Mouse (Mus musculus) ES-E14 (cell line): ENCODE results near the gene Trpv1. TPM values are rescaled to one million over a fixed set of nuclear protein-coding genes. Genes with fewer than 3 reads are reported as not detected.

Source experiments
- DNase-seq: peaks from one replicate; pipeline ENCODE4 v3.0.0-alpha.2; 2013; ENCODE audit warnings: low read depth, low spot score
- H3K27ac ChIP-seq: 2 replicates; pipeline ENCODE4 v1.5.1; 2012; ENCODE audit warnings: low read depth, mild to moderate bottlenecking, low read length, moderate library complexity, mixed read lengths; ENCODE audit not compliant: poor library complexity, insufficient read depth, severe bottlenecking
- H3K36me3 ChIP-seq: 2 replicates; pipeline ENCODE4 v1.6.1; 2012; ENCODE audit warnings: mild to moderate bottlenecking, low read length, moderate library complexity, mixed read lengths; ENCODE audit not compliant: control insufficient read depth, poor library complexity, insufficient read depth, severe bottlenecking
- H3K4me1 ChIP-seq, 2 experiments: fragments of 150-350 bp in 1 of 2; sonication (generic) in 1 of 2; 2 replicates each; pipeline ENCODE4 v1.6.1; 2012; ENCODE audit warnings: low read length in 2 of 2, mild to moderate bottlenecking in 1 of 2, mixed read lengths in 1 of 2; ENCODE audit not compliant: control insufficient read depth in 2 of 2, insufficient read depth in 2 of 2, poor library complexity in 1 of 2
- H3K4me3 ChIP-seq, 2 experiments: fragments of 150-350 bp in 1 of 2; sonication (generic) in 1 of 2; 2 replicates each; pipeline ENCODE4 v1.5.1; 2012; ENCODE audit warnings: low read length in 2 of 2, low read depth in 1 of 2, mild to moderate bottlenecking in 1 of 2, mixed read lengths in 1 of 2; ENCODE audit not compliant: insufficient read depth in 1 of 2, poor library complexity in 1 of 2, severe bottlenecking in 1 of 2
- H3K9ac ChIP-seq: 2 replicates; pipeline ENCODE4 v1.6.1; 2012; ENCODE audit warnings: low read depth, mild to moderate bottlenecking, low read length, mixed read lengths; ENCODE audit not compliant: poor library complexity, insufficient read depth, severe bottlenecking
- H3K9me3 ChIP-seq: fragments of 150-350 bp; sonication (generic); 2 replicates; pipeline ENCODE4 v1.6.1; 2012; ENCODE audit warnings: low read depth, mild to moderate bottlenecking, low read length; ENCODE audit not compliant: control insufficient read depth, insufficient read depth
- CHD2 ChIP-seq: IDR thresholded peaks from 2 replicates; pipeline ENCODE4 v1.6.1; 2014; ENCODE audit warnings: mild to moderate bottlenecking, low read depth, low read length, inconsistent platforms
- HCFC1 ChIP-seq: IDR thresholded peaks from 2 replicates; pipeline ENCODE4 v1.6.1; 2012; ENCODE audit warnings: low read length, inconsistent platforms, borderline replicate concordance; ENCODE audit not compliant: insufficient read depth
- MAFK ChIP-seq: IDR thresholded peaks from 2 replicates; pipeline ENCODE4 v1.6.1; 2014; ENCODE audit warnings: mild to moderate bottlenecking, low read depth, low read length, inconsistent platforms; ENCODE audit not compliant: insufficient read depth
- ZC3H11A ChIP-seq: IDR thresholded peaks from 2 replicates; pipeline ENCODE4 v1.6.1; 2012; ENCODE audit warnings: low read depth, mild to moderate bottlenecking, inconsistent platforms, low read length, borderline replicate concordance
- ZNF384 ChIP-seq: IDR thresholded peaks from 2 replicates; pipeline ENCODE4 v1.6.1; 2012; ENCODE audit warnings: low read depth, low read length, inconsistent platforms
- in situ Hi-C, 2 experiments: fragments of 600-800 bp; cut with MboI; formaldehyde crosslinking; loops; one replicate each; pipeline ENCODE4 v1.15.1; 2025; ENCODE audit warnings: low sequenced_read_pairs in 2 of 2, inconsistent platforms in 1 of 2; ENCODE audit not compliant: unreplicated experiment in 2 of 2
- total RNA-seq: library from RNA; depleted of rRNA; stranded (reverse); fragments of 300-350 nt; gene quantifications from 2 replicates; pipeline ENCODE4 v1.2.3, GENCODE M21; 2012

The Trpv1 gene
- total RNA-seq, 1 experiment: 0.22 TPM

- Histone ChIP-seq H3K4me3 (no peak overlapping the region), H3K27ac (no peak overlapping the region), H3K36me3 (peaks cover 2% of the 10 kb centered on the region; the same call in 1 of the 2 replicates), H3K9ac (no peak overlapping the region), H3K9me3 (no peaks in the 10 kb centered on the region), H3K4me1 (no peaks in the 10 kb centered on the region)
- in situ Hi-C loops: no loop called here
- no peak for TF ChIP-seq ZNF384
- TF ChIP-seq CHD2: no peak
- DNase-seq: no peak
Observed at GRCm38 (mm10) chr11:73194444-73194843, 39.6 kb upstream of the Trpv1 start.

- H3K9me3 ChIP-seq: no peaks in the 10 kb centered on the region
- H3K27ac ChIP-seq: no peak overlapping the region
- H3K9ac ChIP-seq: no peak overlapping the region; the same call in 1 of the 2 replicates
- H3K4me1 ChIP-seq: no peaks in the 10 kb centered on the region
- H3K4me3 ChIP-seq: peak overlapping the region; percentile 81 to 96; a peak in 3 of 4 replicates
- no peaks in the 10 kb centered on the region for H3K36me3 ChIP-seq
- in situ Hi-C loops: no loop called here
- DNase-seq: no peak
- no peak for TF ChIP-seq MAFK
Observed at GRCm38 (mm10) chr11:73198190-73198589, 35.9 kb upstream of the Trpv1 start.

GRCm38 (mm10) chr11:73198603-73199229, 35.4 kb upstream of the Trpv1 start, which contains the start of gene Ctns:
Ctns (minus strand) TSS chr11:73199042.
- Histone ChIP-seq H3K27ac (no peak within 1 kb of the TSS), H3K9ac (peak within 1 kb of the TSS; percentile 79), H3K4me3 (peak within 1 kb of the TSS; percentile 81 to 96), H3K9me3 (no peaks in the 10 kb centered on the region), H3K4me1 (no peaks in the 10 kb centered on the region), H3K36me3 (no peaks in the 10 kb centered on the region)
- in situ Hi-C loops: no loop called here
- DNase-seq: peak; percentile 77
- TF ChIP-seq HCFC1 (peak; percentile 95), ZC3H11A (no peak)

GRCm38 (mm10) chr11:73199230-73199712, 34.8 kb upstream of the Trpv1 start, which contains the start of gene Shpk:
Shpk (plus strand) TSS chr11:73199460.
- no peak for TF ChIP-seq ZC3H11A
- no peak for TF ChIP-seq HCFC1
- TF ChIP-seq MAFK: no peak
- 0 out of 2 replicates have a peak, but pooled peaks have one; percentile 19 for TF ChIP-seq CHD2
- no peak for TF ChIP-seq ZNF384
- no peaks in the 10 kb centered on the region for H3K4me1 ChIP-seq
- DNase-seq: peak; percentile 97
- H3K36me3 ChIP-seq: no peaks in the 10 kb centered on the region
- in situ Hi-C loops: no loop called here
- H3K27ac ChIP-seq: no peak within 1 kb of the TSS
- peak within 1 kb of the TSS; percentile 81 to 96 for H3K4me3 ChIP-seq
- no peaks in the 10 kb centered on the region for H3K9me3 ChIP-seq
- peak within 1 kb of the TSS; percentile 79 for H3K9ac ChIP-seq

GRCm38 (mm10) chr11:73199879-73200278, 34.2 kb upstream of the Trpv1 start:
- peak overlapping the region; percentile 54; the same call in 1 of the 2 replicates for H3K9ac ChIP-seq
- in situ Hi-C loops: no loop called here
- no peaks in the 10 kb centered on the region for H3K9me3 ChIP-seq
- DNase-seq: no peak
- no peaks in the 10 kb centered on the region for H3K4me1 ChIP-seq
- H3K4me3 ChIP-seq: peak overlapping the region; percentile 81 to 96
- TF ChIP-seq HCFC1 (no peak), CHD2 (no peak), MAFK (no peak), ZNF384 (no peak), ZC3H11A (no peak)
- no peak overlapping the region for H3K27ac ChIP-seq
- H3K36me3 ChIP-seq: no peaks in the 10 kb centered on the region
